10 mouse cellular contexts compared by ENCODE assay signal in the genomic region with DNA sequence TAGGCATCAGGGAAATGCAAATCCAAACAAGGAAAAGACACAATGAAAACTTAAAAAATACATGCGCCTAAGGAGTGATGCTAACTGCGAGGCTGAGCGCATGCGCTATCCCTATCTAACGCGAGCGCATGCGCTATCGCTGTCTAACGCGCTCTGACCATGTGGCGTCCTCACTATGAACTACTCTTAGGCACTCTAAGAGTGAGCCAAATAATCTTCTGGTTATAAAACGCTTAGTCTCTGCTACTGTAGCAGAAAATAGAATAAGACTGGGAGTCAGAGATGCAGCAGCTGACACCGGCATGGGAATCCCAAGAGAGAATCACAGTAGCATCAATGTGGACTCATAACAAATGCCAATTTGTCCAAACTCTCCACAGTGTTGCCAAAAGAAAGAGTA.
"Had no signal": no experiment of that assay in that cellular context is flagged by ENCODE, and none has a peak within 500 bp of the region (broad histone marks: within the 10 kb centered on the region; RNA-seq: fewer than 3 reads in every experiment).

No protein-coding gene starts in this region.

- H3K27me3 ChIP-seq: limb, embryonic 13.5 days; neural tube, embryonic 13.5 days had no signal

- H3K27ac ChIP-seq: limb, embryonic 13.5 days; liver, embryonic 14.5 days; neural tube, embryonic 13.5 days had no signal

- H3K4me3 ChIP-seq: limb, embryonic 13.5 days; neural tube, embryonic 13.5 days had no signal

- H3K9me3 ChIP-seq: limb, embryonic 13.5 days; neural tube, embryonic 13.5 days had no signal

- DNase-seq: kidney, postnatal 10 days; left cerebral cortex, postnatal 4 days; lung, adult 18-20 months; retina, postnatal 1 day; right cerebral cortex, postnatal 4 days; spleen, adult 18-20 months; thymus, postnatal 4 days had no signal

- H3K4me1 ChIP-seq: limb, embryonic 13.5 days had no signal

- H3K4me2 ChIP-seq: limb, embryonic 13.5 days; neural tube, embryonic 13.5 days had no signal

- H3K36me3 ChIP-seq: limb, embryonic 13.5 days; neural tube, embryonic 13.5 days had no signal

- H3K9ac ChIP-seq: limb, embryonic 13.5 days; liver, embryonic 14.5 days had no signal
